Mouse (Mus musculus) heart, adult 18-20 months (tissue): ENCODE measurements around the gene Snai1. TPM values are rescaled to one million over a fixed set of nuclear protein-coding genes. Genes with fewer than 3 reads are reported as not detected.

Source experiments
- DNase-seq, 2 experiments: peaks; one replicate each; pipeline ENCODE4 v3.0.0; 2021 to 2022; ENCODE audit warnings: mixed read lengths in 1 of 2
- total RNA-seq, 2 experiments: library from RNA; stranded (reverse); gene quantifications; 2 replicates each; pipeline ENCODE4 v1.2.3; 2021

The Snai1 gene
- total RNA-seq, 2 experiments from 2014 or later = 1.2 to 2.1 TPM

DNA sequence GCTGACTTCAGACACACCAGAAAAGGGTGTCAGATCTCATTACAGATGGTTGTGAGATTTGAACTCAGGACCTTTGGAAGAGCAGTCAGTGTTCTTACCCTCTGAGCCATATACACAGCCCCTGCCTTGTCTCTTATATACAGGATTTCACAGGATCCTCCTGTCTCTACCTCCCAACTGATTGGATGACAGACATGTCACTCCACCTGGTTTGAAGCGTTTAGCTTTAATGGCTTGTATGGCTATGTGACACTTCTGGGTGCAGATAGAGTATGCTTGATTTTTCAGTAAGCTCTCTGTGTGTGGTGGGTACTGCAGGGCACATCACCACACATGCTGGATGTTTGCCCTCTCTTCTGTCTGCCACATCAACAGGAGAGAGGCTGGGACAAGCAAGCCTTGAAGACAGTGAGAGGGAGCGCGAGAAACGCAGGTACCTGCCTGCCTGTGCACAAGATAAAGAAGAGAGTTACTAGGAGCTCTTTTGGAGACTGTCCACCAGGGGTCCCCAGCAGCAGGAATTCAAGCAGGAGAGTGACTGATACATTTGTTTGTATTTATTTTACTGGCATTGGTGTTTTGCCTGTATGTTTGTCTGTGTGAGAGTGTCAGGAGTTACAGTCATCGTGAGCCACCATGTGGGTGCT is 18.3 kb upstream of the Snai1 start:
- DNase-seq = no peak

DNA sequence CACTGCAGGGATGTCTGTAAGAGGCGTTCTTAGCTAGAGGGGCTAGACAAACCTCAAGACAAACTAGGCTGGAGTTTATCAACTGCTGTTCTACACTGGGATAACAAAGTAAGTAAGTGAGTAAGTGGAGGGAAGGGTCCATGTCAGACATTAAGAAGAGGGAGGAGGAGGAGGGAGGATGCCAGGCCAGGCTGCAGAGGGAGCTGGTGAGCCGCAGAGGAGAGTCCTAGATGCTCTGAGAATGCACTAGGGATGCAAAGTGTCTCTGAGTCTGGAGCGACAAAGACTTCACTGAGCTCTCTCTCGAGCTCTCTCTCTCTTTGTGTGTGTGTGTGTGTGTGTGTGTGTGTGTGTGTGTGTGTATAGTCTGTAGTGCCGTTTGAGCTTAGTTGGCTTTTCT is 9.7 kb upstream of the Snai1 start:
- no peak for DNase-seq

DNA sequence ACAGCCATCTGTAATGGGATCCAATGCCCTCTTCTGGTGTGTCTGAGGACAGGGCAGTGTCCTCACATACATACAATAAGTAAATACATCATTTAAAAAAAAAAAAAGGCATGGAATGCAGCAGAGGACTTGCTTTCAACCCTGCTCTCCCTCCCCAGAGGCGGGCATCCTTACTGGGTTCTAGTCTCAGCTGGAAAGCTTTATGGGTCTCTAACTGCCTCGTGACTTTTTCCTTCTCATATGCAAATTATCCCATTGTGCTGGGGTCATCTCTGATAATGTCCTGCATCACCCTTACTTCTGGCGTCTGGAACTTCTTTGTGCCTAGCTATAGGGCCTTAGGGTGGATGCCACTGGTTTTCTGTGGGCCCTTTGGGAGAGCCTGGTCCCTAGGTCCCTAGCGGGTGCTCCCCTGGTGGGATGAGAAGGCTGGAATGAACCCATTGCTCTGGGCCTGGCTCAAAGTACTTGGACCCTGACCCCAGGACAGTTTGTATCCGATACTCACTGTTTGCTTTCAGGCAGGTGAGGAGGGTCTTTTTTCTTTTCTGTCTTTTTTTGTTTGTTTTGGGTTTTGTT is 8.0 kb upstream of the Snai1 start:
- DNase-seq = no peak

DNA sequence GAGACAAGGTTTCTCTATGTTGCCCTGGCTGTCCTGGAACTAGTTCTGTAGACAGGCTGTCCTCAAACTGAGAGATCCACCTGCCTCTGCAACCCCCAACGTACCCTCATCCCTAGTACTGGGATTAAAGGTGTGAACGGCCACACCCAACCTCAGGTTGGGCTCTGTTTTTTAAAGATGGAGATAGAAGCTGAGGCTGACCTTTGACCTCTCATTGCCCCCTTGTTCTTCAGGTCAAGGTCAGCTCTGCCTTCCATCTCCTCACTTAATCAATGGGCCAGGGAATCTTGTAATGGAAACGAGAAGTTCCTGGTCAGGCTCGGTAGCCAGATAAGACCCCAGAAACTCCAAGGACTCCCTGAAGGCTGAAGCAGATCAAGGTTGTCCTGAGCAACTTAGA is 7.5 kb upstream of the Snai1 start:
- DNase-seq = no peak

DNA sequence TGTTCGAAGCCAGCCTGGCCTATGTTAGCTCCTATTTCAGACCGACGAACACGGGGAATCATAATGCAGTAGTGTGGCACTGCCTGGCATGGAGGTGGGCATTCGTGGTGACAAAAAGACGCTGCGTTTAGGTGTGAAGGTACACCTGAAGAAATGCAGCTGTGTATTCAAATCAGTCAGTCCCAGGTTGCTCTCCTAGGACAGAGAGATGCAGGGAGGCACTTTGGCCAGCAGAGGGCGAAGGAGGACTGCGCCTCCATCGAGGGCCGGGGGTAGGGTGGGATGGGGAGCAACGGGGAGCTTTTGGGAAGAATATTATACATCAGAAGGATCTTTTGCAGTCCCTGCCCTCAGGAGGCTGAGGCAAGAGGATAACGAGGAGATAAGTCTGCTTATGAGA is 5.9 kb upstream of the Snai1 start:
- peak in 1 of 2 experiments; percentile 76 for DNase-seq

DNA sequence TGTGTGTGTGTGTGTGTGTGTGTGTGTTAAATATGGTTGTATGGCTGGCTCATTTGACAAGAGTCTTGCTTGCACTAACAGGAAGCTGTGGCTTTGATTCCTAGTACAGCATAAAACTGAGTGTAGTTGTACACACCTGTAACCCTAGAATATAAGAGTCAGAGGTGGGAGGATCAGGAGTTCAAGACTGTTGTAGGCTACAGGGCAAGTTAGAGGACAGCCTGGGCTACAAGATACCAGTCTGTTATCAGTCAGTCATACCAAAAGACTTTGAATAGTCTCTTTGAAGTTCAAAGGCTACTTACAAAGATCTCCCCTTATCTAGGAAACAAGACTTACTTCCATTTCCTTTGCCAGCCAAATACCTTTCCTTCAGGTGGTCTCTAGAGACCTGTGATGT is 4.1 kb upstream of the Snai1 start:
- DNase-seq = no peak

DNA sequence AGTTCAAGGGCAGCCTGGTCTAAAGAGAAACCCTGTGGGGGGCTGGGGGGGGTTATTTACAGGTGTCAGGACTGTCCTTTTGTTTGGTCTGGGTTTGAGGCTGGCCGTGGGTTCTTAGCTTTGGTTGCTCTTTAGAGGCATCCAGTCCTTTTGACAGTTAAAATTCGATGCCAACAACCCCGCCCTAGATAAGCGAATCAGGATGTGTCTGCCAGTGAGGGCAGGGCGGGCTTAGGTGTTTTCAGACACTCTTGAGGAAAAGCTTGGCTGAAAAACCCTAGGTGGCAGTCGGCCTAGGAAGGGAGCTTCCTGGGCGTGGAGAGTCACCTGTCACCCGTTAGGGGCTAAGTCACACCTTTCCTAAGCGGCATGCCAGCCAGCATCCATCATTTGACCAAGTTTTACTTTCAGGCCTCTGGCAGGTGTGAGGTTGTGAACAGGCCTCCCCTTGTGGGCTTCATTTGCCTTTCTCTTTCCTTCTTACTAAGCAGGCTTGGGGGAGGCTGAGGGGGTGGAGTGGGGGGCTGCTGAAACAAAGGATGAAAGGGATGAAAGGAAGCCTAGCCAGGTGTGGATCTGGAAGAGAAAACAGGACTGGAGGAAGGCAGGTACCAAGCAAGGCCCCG is 1.6 kb upstream of the Snai1 start:
- no peak for DNase-seq

DNA sequence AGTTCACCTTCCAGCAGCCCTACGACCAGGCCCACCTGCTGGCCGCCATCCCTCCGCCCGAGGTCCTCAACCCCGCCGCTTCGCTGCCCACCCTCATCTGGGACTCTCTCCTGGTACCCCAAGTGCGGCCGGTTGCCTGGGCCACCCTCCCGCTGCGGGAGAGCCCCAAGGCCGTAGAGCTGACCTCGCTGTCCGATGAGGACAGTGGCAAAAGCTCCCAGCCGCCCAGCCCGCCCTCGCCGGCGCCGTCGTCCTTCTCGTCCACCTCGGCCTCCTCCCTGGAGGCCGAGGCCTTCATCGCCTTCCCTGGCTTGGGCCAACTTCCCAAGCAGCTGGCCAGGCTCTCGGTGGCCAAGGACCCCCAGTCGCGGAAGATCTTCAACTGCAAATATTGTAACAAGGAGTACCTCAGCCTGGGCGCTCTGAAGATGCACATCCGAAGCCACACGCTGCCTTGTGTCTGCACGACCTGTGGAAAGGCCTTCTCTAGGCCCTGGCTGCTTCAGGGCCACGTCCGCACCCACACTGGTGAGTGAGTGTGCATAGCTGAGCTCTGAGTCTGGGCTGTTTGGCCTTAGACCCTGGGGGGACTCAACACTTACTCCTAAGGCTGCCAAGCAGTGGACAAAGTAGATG is 794 bp downstream of the Snai1 start:
- peak; percentile 31 to 40 for DNase-seq

DNA sequence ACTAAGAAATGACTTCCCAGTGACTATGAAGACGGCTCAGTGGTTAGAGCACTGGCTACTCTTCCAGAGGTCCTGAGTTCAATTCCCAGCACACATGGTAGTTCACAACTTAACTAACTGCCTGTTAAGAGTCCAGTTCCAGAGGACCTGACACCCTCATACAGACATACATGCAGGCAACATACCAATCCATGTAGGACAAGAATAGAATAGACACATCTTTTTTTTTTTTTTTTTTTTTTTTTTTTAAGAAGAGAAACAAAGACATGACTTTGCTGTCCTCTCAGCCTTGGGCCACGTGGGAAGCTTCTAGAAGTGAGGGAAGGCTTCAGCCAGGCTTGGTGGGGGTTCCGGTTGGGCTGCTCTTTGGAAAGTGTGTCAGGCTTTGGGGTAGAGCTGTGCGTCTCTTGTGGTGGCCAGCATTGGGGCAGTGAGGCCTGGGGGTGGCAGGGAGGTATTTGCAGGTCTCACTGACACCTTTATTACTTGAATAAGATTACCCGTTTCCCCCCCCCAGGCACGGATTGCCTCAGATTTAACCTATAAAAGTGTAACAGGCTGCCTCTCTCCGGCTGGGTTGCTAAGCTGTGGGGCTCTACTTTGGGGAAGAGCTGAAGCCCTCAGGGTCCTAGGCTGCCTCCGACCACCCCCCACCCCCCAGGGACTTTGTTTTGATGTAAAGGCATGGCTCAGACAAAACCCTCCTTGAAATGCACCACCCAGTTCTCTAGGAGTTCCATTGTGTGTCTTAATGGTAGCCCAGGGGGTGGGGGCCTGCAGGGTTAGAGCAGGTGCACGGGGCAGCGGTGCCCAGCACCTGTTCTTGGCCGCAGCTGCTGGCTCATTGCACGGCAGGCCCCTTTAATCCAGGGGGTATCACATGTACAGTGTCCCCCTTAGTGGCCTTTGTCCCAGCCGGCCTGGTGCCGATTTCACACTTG is 1.8 kb downstream of the Snai1 start:
- no peak for DNase-seq

DNA sequence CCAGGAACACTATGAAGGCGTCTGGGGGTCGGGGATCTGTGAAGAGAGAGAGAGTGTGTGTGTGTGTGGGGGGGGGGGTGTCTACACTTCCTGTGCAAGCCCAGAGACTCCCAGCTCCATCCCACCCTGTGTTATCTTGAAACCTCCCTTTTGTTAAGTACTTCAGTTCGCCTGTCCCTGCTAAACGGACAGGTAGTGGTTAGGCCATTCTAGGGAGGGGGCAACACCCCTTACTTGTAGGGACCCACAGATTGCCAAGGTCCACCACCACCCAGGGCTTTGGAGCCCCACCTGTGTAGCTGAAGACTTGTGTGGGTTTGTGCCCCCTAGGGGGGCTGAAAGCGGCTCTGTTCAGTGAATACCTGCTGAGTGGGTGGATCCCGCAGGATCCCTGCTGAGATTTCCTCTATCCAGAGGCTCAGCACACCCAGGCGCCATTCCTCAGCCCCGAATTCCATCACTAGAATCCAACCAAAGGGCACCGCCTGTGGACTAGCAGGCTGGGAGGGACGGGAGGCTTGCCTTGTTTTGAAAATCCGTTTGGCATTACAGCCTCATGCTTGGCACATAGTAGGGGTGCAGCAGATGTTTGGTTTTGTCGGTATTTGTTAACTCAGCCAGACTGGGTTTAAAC is 2.6 kb downstream of the Snai1 start:
- DNase-seq = no peak

DNA sequence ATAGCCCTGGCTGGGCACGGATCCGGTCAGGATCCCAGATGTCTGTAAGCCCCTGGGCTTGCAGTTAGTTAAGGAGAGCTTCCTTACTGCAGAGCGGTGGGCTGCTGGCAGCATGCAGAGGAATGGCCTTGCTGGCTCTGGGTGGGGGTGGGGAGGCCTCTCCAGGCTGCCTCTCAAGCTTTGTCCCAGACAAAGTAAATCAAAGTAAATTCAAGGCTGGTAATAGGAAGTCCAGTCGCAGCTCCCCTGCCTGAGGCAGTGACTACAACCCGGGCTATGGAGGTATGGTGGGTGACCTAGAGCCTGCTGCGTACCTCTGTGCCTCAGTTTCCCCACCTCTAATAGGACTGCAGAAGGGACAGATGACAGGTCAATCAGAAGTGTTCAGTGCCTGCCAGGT is 3.3 kb downstream of the Snai1 start:
- no peak for DNase-seq

DNA sequence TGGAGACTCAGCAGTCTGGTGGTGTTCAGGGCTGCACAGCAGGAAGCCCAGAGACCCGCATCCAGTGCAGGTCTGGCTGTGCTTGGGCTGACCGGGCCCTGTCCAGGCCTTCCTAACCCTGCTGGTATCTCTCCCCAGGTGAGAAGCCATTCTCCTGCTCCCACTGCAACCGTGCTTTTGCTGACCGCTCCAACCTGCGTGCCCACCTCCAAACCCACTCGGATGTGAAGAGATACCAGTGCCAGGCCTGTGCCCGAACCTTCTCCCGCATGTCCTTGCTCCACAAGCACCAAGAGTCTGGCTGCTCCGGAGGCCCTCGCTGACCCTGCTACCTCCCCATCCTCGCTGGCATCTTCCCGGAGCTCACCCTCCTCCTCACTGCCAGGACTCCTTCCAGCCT is 3.8 kb downstream of the Snai1 start:
- DNase-seq = no peak

DNA sequence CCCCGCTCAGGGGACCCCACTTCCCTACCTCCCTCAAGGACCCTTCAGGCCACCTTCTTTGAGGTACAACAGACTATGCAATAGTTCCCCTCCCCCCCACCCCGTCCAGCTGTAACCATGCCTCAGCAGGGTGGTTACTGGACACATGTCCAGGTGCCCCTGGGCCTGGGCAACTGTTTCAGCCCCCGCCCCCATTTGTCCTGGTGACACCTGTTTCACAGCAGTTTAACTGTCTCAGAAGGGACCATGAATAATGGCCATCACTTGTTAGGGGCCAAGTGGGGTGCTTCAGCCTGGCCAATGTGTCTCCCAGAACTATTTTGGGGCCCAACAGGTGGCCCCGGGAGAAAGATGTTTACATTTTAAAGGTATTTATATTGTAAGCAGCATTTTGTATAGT is 4.4 kb downstream of the Snai1 start:
- DNase-seq = no peak

DNA sequence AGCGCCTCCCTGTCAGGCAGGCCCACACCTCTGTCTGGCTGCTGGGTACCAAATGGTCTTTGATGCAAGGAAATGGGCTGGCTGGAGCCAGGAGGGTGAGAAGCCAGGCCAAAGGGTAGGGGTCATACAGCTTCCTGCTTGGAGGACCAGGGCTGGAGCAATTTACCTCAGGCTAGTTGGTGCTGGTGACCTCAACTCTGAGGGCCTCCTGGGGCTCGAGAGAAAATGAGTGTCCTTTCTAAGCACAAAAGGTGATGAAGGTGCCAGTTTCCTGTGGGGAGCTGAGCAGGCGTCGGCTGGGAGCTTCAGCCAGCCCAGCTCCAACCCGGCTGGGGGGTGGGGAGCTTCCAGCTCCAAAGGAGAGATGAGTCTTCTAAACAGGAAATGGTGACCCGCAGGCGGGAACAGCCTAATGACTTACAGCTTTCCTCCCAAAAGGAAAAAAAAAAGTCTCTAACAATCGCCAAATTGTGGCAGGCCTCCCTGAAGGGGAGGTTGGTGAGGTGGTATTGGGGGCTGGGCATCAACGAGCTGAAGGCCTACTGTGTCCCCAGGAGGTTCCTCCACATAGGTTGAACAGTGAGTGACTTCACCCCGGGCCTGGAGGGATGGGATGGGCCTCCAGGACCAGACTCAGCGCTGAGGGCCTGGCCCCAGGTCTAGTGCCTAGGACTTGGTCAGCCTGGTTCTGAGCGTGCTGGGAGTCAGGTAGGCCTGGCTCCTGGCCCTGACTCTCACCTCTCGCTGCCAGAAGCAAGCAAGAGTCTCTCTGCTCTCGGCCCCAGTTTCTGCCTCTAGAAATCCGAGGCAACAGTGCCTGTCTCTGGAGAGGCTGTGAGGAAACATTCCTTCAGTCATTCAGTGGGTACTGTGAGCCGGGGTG is 5.4 kb downstream of the Snai1 start:
- DNase-seq = peak; percentile 67 to 77

DNA sequence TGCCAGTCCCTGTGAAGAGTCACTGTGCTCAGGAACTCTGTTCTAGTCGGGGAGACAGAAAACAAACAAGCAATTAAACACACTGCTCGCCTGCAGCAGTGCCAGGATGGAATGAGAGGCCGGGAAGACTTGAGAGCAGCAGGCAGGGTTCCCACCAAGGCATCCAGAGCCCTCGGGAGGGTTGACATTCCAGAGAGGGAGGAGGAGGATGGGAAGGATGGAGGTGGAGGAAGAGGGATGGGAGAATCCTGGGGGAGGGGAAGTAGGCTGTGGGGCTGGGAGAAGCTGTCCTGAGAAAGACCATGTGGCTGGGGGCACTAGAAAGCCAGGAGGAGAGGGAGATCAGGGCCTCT is 6.0 kb downstream of the Snai1 start:
- DNase-seq = peak in 1 of 2 experiments; percentile 49

DNA sequence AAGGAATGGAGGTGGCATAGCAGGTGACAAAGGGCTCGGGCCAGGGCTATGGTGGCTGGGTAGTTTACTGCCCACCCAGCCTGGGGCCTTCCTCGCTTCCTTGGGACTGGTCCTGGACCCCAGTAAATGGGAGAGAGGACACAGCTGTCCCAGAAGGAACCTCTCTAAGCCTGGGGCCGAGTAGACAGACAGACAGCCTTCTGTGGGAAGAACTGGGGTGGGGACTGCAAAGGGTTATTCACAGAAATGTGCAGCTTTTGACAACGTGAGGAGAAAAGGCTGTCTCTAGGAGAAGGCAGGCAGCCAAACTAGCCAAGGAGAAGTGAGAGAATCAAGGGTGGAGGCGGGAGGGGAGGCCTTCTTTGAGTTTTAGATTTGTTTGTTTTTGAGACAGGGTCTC is 6.5 kb downstream of the Snai1 start:
- DNase-seq = no peak

DNA sequence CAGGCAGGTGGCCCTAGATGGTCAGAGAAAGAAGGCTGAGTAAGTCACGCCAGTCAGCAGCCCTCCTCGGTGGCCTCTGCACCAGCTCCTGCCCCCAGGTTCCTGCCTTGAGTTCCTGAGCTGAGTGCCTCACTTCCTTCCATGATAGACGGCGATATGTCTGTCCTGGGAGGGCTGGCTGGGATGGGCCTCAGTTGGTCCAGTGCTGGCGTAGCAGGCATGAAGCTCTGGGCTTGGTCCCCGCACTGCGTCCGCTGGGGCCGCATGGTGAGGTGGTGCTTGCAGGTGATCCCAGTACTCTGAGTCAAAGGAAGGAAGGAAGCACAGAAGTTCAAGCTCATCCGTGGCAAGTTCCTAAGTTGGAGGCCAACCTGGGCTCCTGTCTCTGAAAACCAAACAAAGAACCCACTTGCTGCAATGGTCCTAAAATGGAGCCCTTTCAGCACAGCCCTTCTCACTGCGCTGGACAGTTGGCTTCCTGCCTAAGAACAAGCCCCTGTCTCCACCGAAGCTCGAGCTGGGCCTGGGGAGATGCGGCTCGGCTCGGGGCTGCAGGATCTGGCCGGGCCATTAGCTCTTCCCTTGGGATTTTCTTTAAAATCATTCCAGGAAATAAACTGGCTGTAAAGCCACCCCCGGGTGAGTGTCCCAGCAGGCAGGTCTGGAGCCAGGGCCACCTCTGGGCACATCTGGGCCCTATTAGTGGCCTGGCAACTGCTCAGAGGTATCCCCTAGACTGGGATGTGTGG is 8.6 kb downstream of the Snai1 start:
- DNase-seq = no peak

DNA sequence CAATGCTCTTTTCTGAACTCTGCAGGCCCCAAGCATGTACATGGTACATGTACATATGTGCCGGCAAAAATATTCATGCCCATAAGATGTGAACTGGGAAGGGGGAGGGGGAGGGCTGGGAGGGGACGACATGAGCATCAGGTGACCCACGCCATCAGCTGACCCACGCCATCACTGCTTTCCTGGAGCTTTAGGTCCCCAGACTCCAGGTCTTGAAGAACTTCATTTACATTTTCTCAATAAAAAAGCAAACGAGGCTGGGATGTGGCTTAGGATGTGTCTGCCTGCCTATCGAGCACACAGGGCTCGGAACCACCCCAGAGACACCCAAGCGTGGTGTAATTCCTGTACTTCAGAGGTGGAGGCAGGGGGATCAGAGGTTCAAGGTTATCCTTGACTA is 9.4 kb downstream of the Snai1 start:
- DNase-seq = no peak

DNA sequence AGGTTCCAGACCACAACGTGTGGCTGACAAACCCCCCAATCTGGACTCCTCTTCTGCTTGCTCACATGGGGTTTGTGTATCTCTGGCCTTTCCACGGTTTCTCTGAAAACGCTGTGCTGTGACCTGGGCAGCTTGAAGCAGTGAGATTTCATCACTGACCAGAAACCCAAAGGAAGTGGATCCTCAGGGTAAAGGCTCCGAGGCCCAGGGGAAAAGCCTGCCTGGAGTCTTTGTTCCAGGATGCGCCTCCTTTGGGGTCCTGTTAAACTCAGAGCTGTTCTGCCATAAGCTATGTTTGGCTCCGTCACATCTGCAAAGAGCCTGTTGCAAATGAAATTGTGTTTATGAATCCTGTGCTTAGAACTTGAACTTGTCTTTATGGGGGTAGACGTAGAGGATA is 11.0 kb downstream of the Snai1 start:
- no peak for DNase-seq

DNA sequence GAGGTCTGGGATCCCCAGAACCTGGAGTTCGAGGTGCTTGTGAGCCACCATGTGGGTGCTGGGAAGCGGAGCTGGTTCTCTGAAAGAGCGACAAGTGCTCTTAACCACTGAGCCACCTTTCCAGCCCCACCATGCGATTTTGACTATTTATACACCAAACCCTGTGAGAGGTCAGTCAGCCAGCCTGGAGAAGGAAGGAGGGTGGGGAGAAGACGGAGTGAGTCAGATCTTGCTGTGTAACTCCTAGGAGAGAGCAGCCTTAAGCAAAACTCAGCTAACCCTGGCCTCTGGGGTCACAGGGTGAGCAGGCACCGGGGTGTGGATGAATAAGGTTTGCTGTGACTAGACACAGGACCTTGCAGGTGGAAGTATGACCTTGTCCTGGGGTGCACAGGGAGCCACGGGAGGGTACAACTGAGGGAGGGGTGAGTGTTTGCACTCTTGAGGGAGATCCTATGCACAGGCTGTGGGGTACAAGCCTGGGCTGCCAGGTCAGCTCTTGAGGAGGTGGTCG is 12.4 kb downstream of the Snai1 start:
- DNase-seq = no peak
